Mouse (Mus musculus): Measurements from ENCODE around the gene Cd3e.
"Not testable (repeated sequence)": the region's sequence is repeated elsewhere in the genome, so short reads cannot be mapped to it uniquely, and the experiment has no call there.

The Cd3e gene

DNA sequence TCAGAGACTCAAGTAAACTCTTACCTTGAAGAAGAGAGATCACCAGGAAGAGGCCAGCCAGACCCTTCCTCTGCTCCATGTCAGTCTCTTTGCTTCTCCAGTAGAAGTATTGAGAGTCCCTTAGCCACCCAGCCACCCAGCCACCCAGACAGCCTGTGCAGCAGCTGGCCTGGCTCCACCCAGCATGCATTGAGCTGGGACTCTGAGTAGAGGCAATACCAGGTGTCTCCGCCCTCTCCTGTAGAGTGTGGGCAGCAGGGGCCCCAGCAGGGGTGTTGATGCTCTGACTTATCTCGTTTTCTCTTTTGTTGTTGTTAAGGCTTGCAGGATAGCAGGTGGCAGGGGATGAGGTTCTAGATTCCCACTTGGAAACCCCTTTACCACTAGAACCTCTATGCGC is 29.2 kb downstream of the Cd3e start, which contains the start of gene Cd3g:
Gene Cd3g, minus strand, starts transcription at position 190 of the 400 bp plus-strand sequence.
- in situ Hi-C loops (cut with MboI, MseI), result no loop called here

DNA sequence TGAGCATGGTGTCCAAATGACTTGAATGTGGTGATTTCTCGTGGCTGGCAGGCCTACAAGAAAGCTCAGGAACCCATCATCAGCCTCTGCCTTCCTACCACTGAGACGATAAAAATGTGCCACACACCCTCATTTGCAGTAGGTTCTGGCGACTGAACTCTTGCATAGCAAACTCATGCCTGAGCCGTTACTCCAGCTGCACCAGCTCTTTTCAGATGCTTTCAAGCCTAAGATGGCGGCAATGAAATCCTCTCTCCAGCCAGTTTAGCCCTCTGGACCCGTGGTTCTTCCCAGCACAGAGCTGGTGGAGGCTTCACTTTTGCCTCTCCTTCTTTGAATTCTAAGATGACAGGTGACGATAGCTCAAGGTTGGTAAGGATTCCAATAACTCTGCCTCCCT is 29.6 kb downstream of the Cd3e start:
- in situ Hi-C loops (cut with MboI, MseI), result no loop called here

DNA sequence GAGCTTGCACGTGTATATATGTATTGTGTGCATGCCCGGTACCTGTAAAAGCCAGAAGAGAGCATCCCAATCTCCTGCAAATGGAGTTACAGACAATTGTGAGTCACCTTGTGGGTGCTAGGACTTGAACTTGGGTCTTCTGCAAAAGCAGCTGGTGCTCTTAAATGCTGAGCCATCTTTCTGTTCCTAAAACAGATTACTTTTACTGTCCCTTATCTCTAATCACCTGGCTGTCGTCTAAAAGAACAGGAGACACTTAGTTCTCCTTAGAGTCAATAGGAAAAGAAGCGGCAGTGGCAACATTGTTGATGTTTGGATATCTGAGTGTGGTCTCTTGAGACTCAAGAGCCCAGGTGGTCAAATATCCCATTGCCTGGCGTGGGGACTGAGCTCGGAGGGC is 31.6 kb downstream of the Cd3e start:
- in situ Hi-C loops (cut with MboI, MseI), result no loop called here

DNA sequence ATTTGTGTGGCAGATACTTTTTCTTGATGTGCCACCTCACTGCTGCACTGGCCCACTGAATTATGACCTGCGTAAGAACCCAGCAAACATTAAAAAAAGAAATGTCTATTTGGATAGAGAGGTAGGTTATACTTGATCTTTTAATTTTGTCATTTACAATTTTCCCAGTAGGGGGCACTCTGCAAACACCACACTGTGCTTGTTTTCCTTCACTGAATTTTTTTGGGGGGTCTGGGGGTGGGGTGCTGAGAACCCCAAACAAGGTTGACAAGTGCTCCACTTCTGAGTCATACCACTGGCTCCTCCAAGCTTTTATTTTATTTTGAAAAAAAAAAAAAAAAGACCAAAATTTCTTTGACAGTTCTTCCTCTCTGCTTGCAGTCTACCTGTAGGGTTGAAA is 40.0 kb downstream of the Cd3e start:
- in situ Hi-C loops (cut with MboI, MseI), result no loop called here

DNA sequence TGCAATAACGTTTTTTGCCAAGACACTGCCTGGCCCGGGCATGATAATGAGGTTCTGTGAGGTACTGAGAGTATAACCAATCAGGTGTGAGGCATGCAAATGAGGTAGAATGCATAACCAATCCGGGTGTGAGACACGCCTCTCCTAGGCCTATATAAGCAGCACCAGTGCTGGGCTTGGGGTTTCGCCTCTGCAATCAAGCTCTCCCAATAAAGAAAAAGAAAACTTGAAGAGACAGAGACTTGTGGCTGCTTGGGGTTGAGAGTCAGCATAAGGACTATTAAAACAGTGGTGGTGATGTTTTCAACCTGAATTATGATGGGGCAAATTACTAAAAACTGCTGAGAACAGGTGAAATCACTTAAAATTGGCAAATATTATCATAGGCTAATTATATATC is 41.7 kb downstream of the Cd3e start:
- in situ Hi-C loops (cut with MboI, MseI), result not testable (repeated sequence)

DNA sequence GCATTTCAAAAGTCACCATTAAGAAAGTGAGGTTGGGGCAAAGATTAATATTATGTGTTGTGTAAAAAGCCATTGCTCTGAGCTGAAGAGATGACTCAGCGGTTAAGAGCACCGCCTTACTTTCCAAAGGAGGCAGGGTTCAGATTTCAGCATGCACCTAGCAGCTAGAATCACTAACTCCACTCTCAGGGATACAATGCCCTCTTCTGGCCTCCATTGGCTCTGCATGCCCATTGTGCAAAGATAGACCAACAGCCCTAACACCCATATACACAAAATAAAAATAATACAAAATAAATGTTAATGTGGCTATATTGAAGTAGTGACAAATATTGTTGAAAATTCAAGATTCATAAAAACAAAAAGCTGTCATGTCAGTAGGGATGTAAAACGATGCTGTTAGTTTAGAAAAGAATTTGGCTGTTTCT is 42.6 kb downstream of the Cd3e start:
- in situ Hi-C loops (cut with MboI, MseI), result no loop called here

DNA sequence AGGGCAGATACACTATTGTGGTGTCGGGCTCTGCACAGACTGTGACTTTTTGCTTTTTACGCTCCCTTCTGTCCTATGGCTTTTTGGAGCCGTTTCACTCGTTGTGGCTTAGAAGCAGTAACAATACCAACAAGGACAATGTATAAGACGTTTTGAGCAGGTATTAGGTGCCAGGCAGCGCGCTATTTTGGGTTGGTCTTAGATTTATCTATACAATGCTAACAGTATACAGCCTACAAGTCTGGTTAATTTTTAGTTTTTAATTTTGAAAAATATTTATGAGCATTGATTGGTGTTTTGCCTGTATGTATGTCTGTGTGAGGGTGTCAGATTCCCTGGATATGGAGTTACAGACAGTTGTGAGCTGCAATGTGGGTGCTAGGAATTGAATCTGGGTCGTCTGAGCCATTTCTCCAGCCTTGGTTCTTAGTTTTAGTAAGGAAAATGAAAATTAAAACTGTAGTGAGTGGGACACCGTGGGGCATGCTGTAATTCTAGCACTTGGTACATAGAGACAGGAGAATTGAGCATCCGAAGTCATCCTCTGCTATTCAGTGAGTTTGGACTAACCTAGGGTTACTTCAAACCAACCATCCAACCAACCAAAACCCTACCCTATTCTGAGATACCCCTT is 43.5 kb downstream of the Cd3e start:
- in situ Hi-C loops (cut with MboI, MseI), result no loop called here

DNA sequence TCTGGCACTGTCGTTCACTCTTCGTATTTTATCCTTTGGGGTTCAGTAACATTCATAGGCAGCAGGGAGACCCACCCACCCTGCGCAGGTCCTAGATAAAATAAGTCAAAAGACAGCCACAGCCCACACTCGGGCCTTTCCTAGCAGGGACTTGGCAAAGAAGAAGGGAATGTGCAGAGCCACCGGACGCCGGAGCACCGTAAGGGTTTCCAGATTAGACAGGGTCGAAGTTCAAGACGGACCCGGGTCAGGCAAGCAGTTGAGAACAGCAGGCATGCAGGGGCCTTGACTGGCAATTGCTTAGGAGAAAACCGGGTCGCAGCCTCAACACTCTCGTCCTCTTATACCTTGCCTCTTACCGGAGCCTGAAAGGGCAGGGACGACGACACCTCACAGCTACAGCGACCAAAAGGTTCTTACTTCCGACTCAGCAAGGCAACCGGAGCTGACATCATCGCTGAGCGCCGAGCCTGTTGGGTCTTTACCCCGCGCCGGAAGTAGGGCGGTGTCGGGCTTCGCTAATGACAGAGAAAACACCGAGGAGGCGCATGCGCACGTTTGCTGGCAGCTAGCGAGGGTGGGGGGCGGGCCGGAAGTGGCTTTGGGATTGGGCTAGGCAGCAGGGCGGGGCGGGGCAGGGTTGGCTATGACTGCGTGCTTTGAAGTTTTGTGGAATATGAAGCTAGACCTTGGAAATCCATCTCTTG is 44.1 kb downstream of the Cd3e start, which contains the start of gene Ube4a:
Gene Ube4a, minus strand, starts transcription at position 475 of the 707 bp plus-strand sequence.
- in situ Hi-C loops (cut with MboI, MseI), result no loop called here

DNA sequence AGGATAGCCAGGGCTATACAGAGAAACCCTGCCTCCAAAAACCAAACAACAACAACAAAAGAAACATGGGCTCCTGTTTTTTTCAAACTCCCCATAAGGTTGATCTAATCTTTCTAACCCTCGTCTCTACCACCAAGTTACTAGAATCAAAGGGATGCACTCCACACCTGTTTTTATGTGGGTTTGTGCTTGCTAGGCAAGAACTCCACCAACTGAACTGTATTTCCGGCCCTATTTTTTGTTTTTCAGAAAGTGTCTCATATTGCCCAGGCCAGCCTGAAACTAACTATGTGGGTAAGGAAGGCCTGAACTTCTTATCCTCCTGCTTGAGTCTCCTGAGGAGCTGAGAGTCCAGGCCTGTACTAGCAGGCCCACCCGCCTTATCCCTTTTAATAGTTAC is 55.0 kb downstream of the Cd3e start:
- in situ Hi-C loops (cut with MboI, MseI), result no loop called here

All from T-helper 2 cell (primary cell).